Mouse (Mus musculus): ENCODE data around the gene Pyy.

DNA sequence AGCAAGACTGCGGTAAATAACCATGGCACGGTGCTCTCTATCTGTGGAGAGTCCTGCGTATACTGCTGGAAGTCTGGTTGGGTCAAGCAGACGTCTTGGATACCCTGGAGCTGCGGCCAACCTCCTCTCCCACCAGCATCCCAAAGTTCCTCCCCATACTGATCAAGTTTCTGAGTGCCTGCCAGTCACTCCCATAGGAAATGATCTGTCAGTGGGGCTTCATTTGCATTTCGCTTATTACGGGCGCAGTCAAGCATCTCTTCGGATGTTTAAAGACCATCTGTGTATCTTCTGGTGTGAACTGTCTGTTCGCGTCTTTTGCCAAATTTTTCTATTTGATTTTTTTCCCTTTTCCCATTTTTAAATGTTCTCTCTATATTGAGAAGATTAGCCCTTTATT lies 38.0 kb downstream of the Pyy start:
- TF ChIP-seq CTCF (IDR thresholded peaks at IDR 0.05; ENCODE audit: low read depth, low read length) (no peak), GATA1 (IDR thresholded peaks at IDR 0.05; ENCODE audit: borderline replicate concordance, low read length) (no peak)
